In the genomic region with DNA sequence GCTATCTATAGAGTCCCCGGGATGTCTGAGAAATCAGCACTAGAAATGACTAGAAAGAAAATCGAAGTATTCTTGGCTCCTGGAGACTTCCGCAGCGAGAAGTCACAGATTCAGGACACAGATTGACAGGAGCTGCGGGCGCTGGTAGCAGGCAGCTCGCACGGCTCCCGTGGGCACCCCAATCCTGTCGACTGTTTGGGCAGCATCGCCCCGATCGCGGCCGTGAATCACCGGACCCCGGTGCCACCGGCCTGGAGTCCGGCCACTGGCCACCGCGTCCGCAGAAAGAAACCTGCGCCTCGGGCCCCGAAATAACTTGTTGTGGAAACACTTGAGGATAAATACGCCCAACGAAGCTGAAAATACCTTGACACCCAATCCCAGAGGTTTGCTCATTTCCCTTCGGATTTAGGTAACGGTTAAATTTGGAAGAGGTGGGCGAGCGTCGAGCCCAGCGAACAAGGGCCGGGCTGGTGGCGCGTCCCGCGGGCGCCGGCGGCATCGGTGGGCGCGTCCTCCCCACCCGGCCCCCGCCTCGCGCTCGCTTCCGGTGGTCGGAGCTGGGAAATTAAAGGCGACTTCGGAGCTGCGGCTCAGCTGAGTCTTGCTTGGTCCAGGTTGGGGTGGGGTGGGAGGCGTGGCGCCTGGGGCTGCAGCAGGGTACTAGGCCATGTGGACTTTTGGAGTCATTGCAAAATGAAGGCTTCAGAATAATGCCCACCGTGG, we compare ENCODE assay signal across 8 mouse cellular contexts. TPM values are rescaled to one million over a fixed set of nuclear protein-coding genes. Genes with fewer than 3 reads are reported as not detected.
DNase-seq lines count a peak whose midpoint lies in the region; ATAC-seq and TF ChIP-seq lines count a peak whose summit lies in the region.

No protein-coding gene starts in this region.

- no peak for ATAC-seq in heart, embryonic 14.5 days (ENCODE audit: insufficient number of reproducible peaks, insufficient read depth, low FRiP score, low read depth)
- ATAC-seq in limb, embryonic 12.5 days (ENCODE audit: insufficient number of reproducible peaks, insufficient read depth, low FRiP score, low TSS enrichment, low read depth) = no peak
- no peak for ATAC-seq in neural tube, embryonic 14.5 days (ENCODE audit: low read depth)

- peak overlapping the region; percentile 42; the same call in 1 of the 2 replicates for H3K4me3 ChIP-seq in liver, adult 2 months (ENCODE audit: insufficient read depth, low read depth, low read length)
- H3K4me3 ChIP-seq in heart, embryonic 14.5 days (ENCODE audit: control insufficient read depth in 1 of 2, insufficient read depth in 1 of 2, low read depth in 1 of 2, low read length in 2 of 2) = peak overlapping the region; percentile 31 to 43
- peak overlapping the region; percentile 34 for H3K4me3 ChIP-seq in limb, embryonic 12.5 days (replicated peaks)
- no peak overlapping the region for H3K4me3 ChIP-seq in neural tube, embryonic 14.5 days (ENCODE audit: low read depth, low read length)

- H3K27me3 ChIP-seq in liver, adult 2 months (ENCODE audit: control insufficient read depth, insufficient read depth, low read length) = peaks cover 48% of the 10 kb centered on the region
- H3K27me3 ChIP-seq in heart, embryonic 14.5 days (ENCODE audit: control insufficient read depth, insufficient read depth, low read length) = peaks cover 90% of the 10 kb centered on the region
- peaks cover 90% of the 10 kb centered on the region for H3K27me3 ChIP-seq in limb, embryonic 12.5 days
- H3K27me3 ChIP-seq in neural tube, embryonic 14.5 days (ENCODE audit: control insufficient read depth, insufficient read depth, low read length) = peaks cover 61% of the 10 kb centered on the region

- peak overlapping the region; percentile 76 for H3K4me2 ChIP-seq in heart, embryonic 14.5 days (ENCODE audit: low read length)
- H3K4me2 ChIP-seq in limb, embryonic 12.5 days = peak overlapping the region; percentile 57
- peak overlapping the region; percentile 26 for H3K4me2 ChIP-seq in neural tube, embryonic 14.5 days (ENCODE audit: low read depth, low read length)

- H3K4me1 ChIP-seq in liver, adult 2 months (ENCODE audit: control insufficient read depth, insufficient read depth, low read length) = peaks cover 10% of the 10 kb centered on the region
- peaks cover 25 to 49% of the 10 kb centered on the region in 2 experiments for H3K4me1 ChIP-seq in heart, embryonic 14.5 days (ENCODE audit: control insufficient read depth in 2 of 2, insufficient read depth in 2 of 2, low read length in 2 of 2)
- peaks cover 44% of the 10 kb centered on the region for H3K4me1 ChIP-seq in limb, embryonic 12.5 days (replicated peaks)
- peaks cover 9% of the 10 kb centered on the region for H3K4me1 ChIP-seq in neural tube, embryonic 14.5 days (ENCODE audit: control insufficient read depth, insufficient read depth, low read length)

- no peak overlapping the region; the same call in 1 of the 2 replicates for H3K9ac ChIP-seq in liver, adult 2 months (ENCODE audit: low read depth, low read length)
- H3K9ac ChIP-seq in heart, embryonic 14.5 days (ENCODE audit: low read length) = peak overlapping the region; percentile 49
- no peak overlapping the region for H3K9ac ChIP-seq in limb, embryonic 12.5 days (replicated peaks)
- no peak overlapping the region for H3K9ac ChIP-seq in neural tube, embryonic 14.5 days (replicated peaks; ENCODE audit: low read depth, low read length)

- no peak overlapping the region for H3K27ac ChIP-seq in liver, adult 2 months (replicated peaks; ENCODE audit: insufficient read depth, low read depth, low read length)
- H3K27ac ChIP-seq in heart, embryonic 14.5 days (replicated peaks in 1 of 2; ENCODE audit: control insufficient read depth in 1 of 2, insufficient read depth in 1 of 2, low read depth in 2 of 2, low read length in 2 of 2) = no peak overlapping the region
- H3K27ac ChIP-seq in limb, embryonic 12.5 days = no peak overlapping the region
- no peak overlapping the region for H3K27ac ChIP-seq in neural tube, embryonic 14.5 days (ENCODE audit: low read depth, low read length)

- H3K36me3 ChIP-seq in liver, adult 2 months (ENCODE audit: control insufficient read depth, insufficient read depth, low read length) = no peaks in the 10 kb centered on the region
- no peaks in the 10 kb centered on the region for H3K36me3 ChIP-seq in heart, embryonic 14.5 days (ENCODE audit: control insufficient read depth, insufficient read depth, low read length)
- no peaks in the 10 kb centered on the region for H3K36me3 ChIP-seq in limb, embryonic 12.5 days
- H3K36me3 ChIP-seq in neural tube, embryonic 14.5 days (ENCODE audit: control insufficient read depth, insufficient read depth, low read length) = no peaks in the 10 kb centered on the region

- H3K79me2 ChIP-seq in liver, adult 2 months (ENCODE audit: control insufficient read depth, insufficient read depth, low read length) = no peaks in the 10 kb centered on the region

- H3K9me3 ChIP-seq in heart, embryonic 14.5 days (ENCODE audit: control insufficient read depth, low read length) = no peaks in the 10 kb centered on the region
- H3K9me3 ChIP-seq in limb, embryonic 12.5 days = no peaks in the 10 kb centered on the region
- H3K9me3 ChIP-seq in neural tube, embryonic 14.5 days (ENCODE audit: control insufficient read depth, low read length) = no peaks in the 10 kb centered on the region

- DNase-seq in liver, adult 2 months (ENCODE audit: extremely low read depth, low read depth, low spot score) = no peak
- DNase-seq in liver = no peak
- peak; percentile 36 for DNase-seq in adrenal gland, postnatal 14 days
- DNase-seq in testis, postnatal 14 days (ENCODE audit: low spot score) = no peak
- no peak for DNase-seq in ovary, postnatal 14 days (ENCODE audit: low spot score)

- no peak for TF ChIP-seq POLR2A in liver, adult 2 months (IDR thresholded peaks at IDR 0.05; ENCODE audit: extremely low read depth, insufficient read depth, low read length)

- 3% methylated on average over 57 of the region's 57 CpGs for WGBS in liver, adult 2 months
- under 1% methylated on average over 57 of the region's 57 CpGs for WGBS in heart, embryonic 14.5 days
- under 1% methylated on average over 57 of the region's 57 CpGs for WGBS in limb, embryonic 12.5 days
- WGBS in neural tube, embryonic 14.5 days = under 1% methylated on average over 57 of the region's 57 CpGs

- no peak for TF ChIP-seq CTCF in liver, adult 2 months (IDR thresholded peaks at IDR 0.05; ENCODE audit: low read depth, low read length)

RNA-seq across cellular contexts. Expression of a gene that starts 0.6 kb away (rescaled TPM):
- total RNA-seq in liver, adult 2 months (2014; rRNA removed) = 0.07 and 0.09 TPM in 2 replicates
- 0.12 TPM in 1 of 2 replicates, not detected in the other for polyA plus RNA-seq in liver, adult 2 months (2012; rRNA removed)
- 0.30 and 0.56 TPM in 2 replicates for total RNA-seq in adrenal gland, postnatal 14 days (2021)
- 0.09 TPM in 1 of 2 replicates, not detected in the other for polyA plus RNA-seq in heart, embryonic 14.5 days (2014; fragmentation: Nextera tagmentation; extraction: Ambion mirVana)
- not detected in 2 replicates for polyA plus RNA-seq in limb, embryonic 12.5 days (2016; fragmentation: Nextera tagmentation; extraction: Ambion mirVana)
- not detected in 2 replicates for polyA plus RNA-seq in neural tube, embryonic 14.5 days (2014; fragmentation: Nextera tagmentation; extraction: Ambion mirVana)

Comparison
In these comparisons a context has a peak if more than half of its experiments do, and no peak if none do; other contexts are left out.
1. H3K4me2 ChIP-seq: peak in every context shown above with its lines; median percentile 76 in heart, embryonic 14.5 days; 57 in limb, embryonic 12.5 days; 26 in neural tube, embryonic 14.5 days.